Mouse (Mus musculus) CH12.LX (cell line): ENCODE measurements around the gene Hipk3.

ENCODE experiments used
- CHD2 ChIP-seq: IDR thresholded peaks from 2 replicates; pipeline ENCODE4 v1.6.1; 2011; ENCODE audit warnings: low read length, improper control_type of control experiment
- CTCF ChIP-seq, 2 experiments: IDR thresholded peaks in 1 of 2; conservative IDR thresholded peaks in 1 of 2; 2 replicates each; pipeline ENCODE4 v1.5.1; 2011 to 2012; ENCODE audit warnings: low read depth in 2 of 2, low read length in 2 of 2, improper control_type of control experiment in 1 of 2, inconsistent platforms in 1 of 2, mild to moderate bottlenecking in 1 of 2, moderate library complexity in 1 of 2
- GABPA ChIP-seq: IDR thresholded peaks from 2 replicates; pipeline ENCODE4 v1.6.1; 2012; ENCODE audit warnings: low read depth, low read length, improper control_type of control experiment, inconsistent platforms; ENCODE audit not compliant: insufficient replicate concordance
- HCFC1 ChIP-seq: IDR thresholded peaks from 2 replicates; pipeline ENCODE4 v1.6.1; 2012; ENCODE audit warnings: low read depth, mild to moderate bottlenecking, inconsistent platforms, low read length, improper control_type of control experiment
- IRF4 ChIP-seq: IDR thresholded peaks from 2 replicates; pipeline ENCODE4 v1.6.1; 2014; ENCODE audit warnings: low read depth, mild to moderate bottlenecking, inconsistent platforms, low read length, improper control_type of control experiment
- MXI1 ChIP-seq: IDR thresholded peaks from 2 replicates; pipeline ENCODE4 v1.6.1; 2011; ENCODE audit warnings: mild to moderate bottlenecking, low read depth, low read length, improper control_type of control experiment
- MYC ChIP-seq: IDR thresholded peaks from 2 replicates; pipeline ENCODE4 v1.6.1; 2011; ENCODE audit warnings: low read depth, mild to moderate bottlenecking, improper control_type of control experiment, low read length
- POLR2A ChIP-seq: IDR thresholded peaks from 2 replicates; pipeline ENCODE4 v1.6.1; 2011; ENCODE audit warnings: low read depth, mild to moderate bottlenecking, improper control_type of control experiment, low read length
- RCOR1 ChIP-seq: conservative IDR thresholded peaks from 2 replicates; pipeline ENCODE4 v1.6.1; 2012; ENCODE audit warnings: low read depth, mild to moderate bottlenecking, inconsistent platforms, low read length, improper control_type of control experiment
- ZC3H11A ChIP-seq: IDR thresholded peaks from 2 replicates; pipeline ENCODE4 v1.6.1; 2012; ENCODE audit warnings: low read depth, mild to moderate bottlenecking, inconsistent platforms, low read length, improper control_type of control experiment
- ZMIZ1 ChIP-seq: IDR thresholded peaks from 2 replicates; pipeline ENCODE4 v1.6.1; 2012; ENCODE audit warnings: low read depth, mild to moderate bottlenecking, inconsistent platforms, low read length, improper control_type of control experiment
- ZNF384 ChIP-seq: IDR thresholded peaks from 2 replicates; pipeline ENCODE4 v1.6.1; 2012; ENCODE audit warnings: low read depth, low read length, improper control_type of control experiment, inconsistent platforms

- no peak for TF ChIP-seq CHD2
- no peak for TF ChIP-seq HCFC1
- TF ChIP-seq MYC: no peak
- no peak for TF ChIP-seq CTCF (conservative IDR thresholded peaks at IDR 0.05 in 1 of 2, IDR thresholded peaks at IDR 0.05 in 1 of 2; ENCODE audit: low read depth in 2 of 2, low read length in 2 of 2)
- no peak for TF ChIP-seq ZC3H11A
- TF ChIP-seq IRF4: no peak
- TF ChIP-seq POLR2A: no peak
- TF ChIP-seq MXI1: no peak
- TF ChIP-seq ZNF384: no peak
- TF ChIP-seq RCOR1: no peak
- TF ChIP-seq GABPA: no peak
- no peak for TF ChIP-seq ZMIZ1
Observed at GRCm38 (mm10) chr2:104526559-104526958, 32.3 kb upstream of the Hipk3 start.
